Mouse (Mus musculus) E14TG2a.4 (cell line): ENCODE measurements at regions not wholly inside any gene's neighbourhood (a gene's known extent, or its start where the extent isn't known, plus 50 kb on each side); places are given as distances from the start of the nearest gene placed in this dataset.

ENCODE experiments used
- H3K27me3 ChIP-seq: 2 replicates; pipeline ENCODE4 v1.6.1; 2014; ENCODE audit warnings: low read length, control low read depth; ENCODE audit not compliant: insufficient read depth
- H3K36me3 ChIP-seq: 2 replicates; pipeline ENCODE4 v1.6.1; 2014; ENCODE audit warnings: low read length, control low read depth; ENCODE audit not compliant: insufficient read depth
- H3K4me1 ChIP-seq: replicated peaks from 2 replicates; pipeline ENCODE4 v1.6.1; 2014; ENCODE audit warnings: low read depth, low read length, control low read depth
- H3K4me3 ChIP-seq: replicated peaks from 2 replicates; pipeline ENCODE4 v1.5.1; 2014; ENCODE audit warnings: mild to moderate bottlenecking, low read length
- H3K9me3 ChIP-seq: 2 replicates; pipeline ENCODE4 v1.6.1; 2014; ENCODE audit warnings: low read length, control low read depth
- CTCF ChIP-seq: conservative IDR thresholded peaks from 2 replicates; pipeline ENCODE4 v1.5.1; 2014; ENCODE audit warnings: low read length
- NANOG ChIP-seq: IDR thresholded peaks from 2 replicates; pipeline ENCODE4 v1.6.1; 2014; ENCODE audit warnings: borderline replicate concordance, low read length, mixed read lengths
- POU5F1 ChIP-seq: IDR thresholded peaks from 2 replicates; pipeline ENCODE4 v1.6.1; 2014; ENCODE audit warnings: low read length, borderline replicate concordance

GRCm38 (mm10) chr10:23052480-23053378, 232.8 kb upstream of the Tcf21 start:
- TF ChIP-seq NANOG (no peak), POU5F1 (no peak), CTCF (no peak)
- H3K4me1 ChIP-seq: no peaks in the 10 kb centered on the region
- no peaks in the 10 kb centered on the region for H3K27me3 ChIP-seq
- no peaks in the 10 kb centered on the region for H3K36me3 ChIP-seq
- no peaks in the 10 kb centered on the region for H3K9me3 ChIP-seq
- no peak overlapping the region for H3K4me3 ChIP-seq

GRCm38 (mm10) chr10:23044466-23044865, 224.5 kb upstream of the Tcf21 start:
- H3K4me1 ChIP-seq: no peaks in the 10 kb centered on the region

GRCm38 (mm10) chr10:23031491-23032126, 211.6 kb upstream of the Tcf21 start:
- H3K4me1 ChIP-seq: no peaks in the 10 kb centered on the region
- no peaks in the 10 kb centered on the region for H3K27me3 ChIP-seq
- TF ChIP-seq POU5F1 (no peak), NANOG (no peak), CTCF (no peak)
- H3K36me3 ChIP-seq: no peaks in the 10 kb centered on the region
- H3K4me3 ChIP-seq: no peak overlapping the region
- H3K9me3 ChIP-seq: no peaks in the 10 kb centered on the region

More at GRCm38 (mm10) chr10:23044466-23044865, 224.5 kb upstream of the Tcf21 start:
- H3K4me3 ChIP-seq: no peak overlapping the region
- H3K9me3 ChIP-seq: no peaks in the 10 kb centered on the region
- H3K27me3 ChIP-seq: no peaks in the 10 kb centered on the region
- no peak for TF ChIP-seq CTCF
- no peak for TF ChIP-seq POU5F1
- TF ChIP-seq NANOG: no peak
- no peaks in the 10 kb centered on the region for H3K36me3 ChIP-seq

- no peaks in the 10 kb centered on the region for H3K36me3 ChIP-seq
- no peaks in the 10 kb centered on the region for H3K4me1 ChIP-seq
- no peaks in the 10 kb centered on the region for H3K9me3 ChIP-seq
- no peaks in the 10 kb centered on the region for H3K27me3 ChIP-seq
- H3K4me3 ChIP-seq: no peak overlapping the region
- TF ChIP-seq NANOG (no peak), CTCF (no peak), POU5F1 (no peak)
These were observed 208.0 kb upstream of the Tcf21 start for GRCm38 (mm10) chr10:23027961-23028360.

GRCm38 (mm10) chr10:23017151-23017678, 197.2 kb upstream of the Tcf21 start:
- H3K4me3 ChIP-seq: no peak overlapping the region
- H3K9me3 ChIP-seq: no peaks in the 10 kb centered on the region
- H3K36me3 ChIP-seq: no peaks in the 10 kb centered on the region
- no peaks in the 10 kb centered on the region for H3K4me1 ChIP-seq
- no peaks in the 10 kb centered on the region for H3K27me3 ChIP-seq
- no peak for TF ChIP-seq NANOG
- TF ChIP-seq CTCF: no peak
- no peak for TF ChIP-seq POU5F1

GRCm38 (mm10) chr10:23015935-23016694, 196.1 kb upstream of the Tcf21 start:
- Histone ChIP-seq H3K36me3 (no peaks in the 10 kb centered on the region), H3K27me3 (no peaks in the 10 kb centered on the region), H3K4me1 (no peaks in the 10 kb centered on the region), H3K4me3 (no peak overlapping the region), H3K9me3 (no peaks in the 10 kb centered on the region)
- TF ChIP-seq CTCF (no peak), NANOG (no peak), POU5F1 (no peak)

GRCm38 (mm10) chr10:23010715-23011114, 190.7 kb upstream of the Tcf21 start:
- no peaks in the 10 kb centered on the region for H3K36me3 ChIP-seq
- no peaks in the 10 kb centered on the region for H3K9me3 ChIP-seq
- TF ChIP-seq CTCF: no peak
- no peak for TF ChIP-seq NANOG
- TF ChIP-seq POU5F1: no peak
- no peak overlapping the region for H3K4me3 ChIP-seq
- H3K4me1 ChIP-seq: no peaks in the 10 kb centered on the region
- H3K27me3 ChIP-seq: no peaks in the 10 kb centered on the region

GRCm38 (mm10) chr10:23010201-23010600, 190.2 kb upstream of the Tcf21 start:
- no peak overlapping the region for H3K4me3 ChIP-seq
- H3K4me1 ChIP-seq: no peaks in the 10 kb centered on the region
- H3K36me3 ChIP-seq: no peaks in the 10 kb centered on the region
- H3K9me3 ChIP-seq: no peaks in the 10 kb centered on the region
- TF ChIP-seq NANOG: no peak
- no peak for TF ChIP-seq CTCF
- no peak for TF ChIP-seq POU5F1
- no peaks in the 10 kb centered on the region for H3K27me3 ChIP-seq
